10 mouse cellular contexts compared by ENCODE assay signal in genomic region chr7:118703144-118703561, GRCm38 (mm10). TPM values are rescaled to one million over a fixed set of nuclear protein-coding genes. Genes with fewer than 3 reads are reported as not detected.
DNase-seq lines count a peak whose midpoint lies in the region; ATAC-seq and TF ChIP-seq lines count a peak whose summit lies in the region.
"Had no signal": no experiment of that assay in that cellular context is flagged by ENCODE, and none has a peak within 500 bp of the region (broad histone marks: within the 10 kb centered on the region; RNA-seq: fewer than 3 reads in every experiment).

No protein-coding gene starts in this region.

- no peaks in the 10 kb centered on the region for H3K9me3 ChIP-seq in heart, embryonic 13.5 days
- no peaks in the 10 kb centered on the region for H3K9me3 ChIP-seq in lung, postnatal 0 days (ENCODE audit: low read length)

- 85% methylated on average over 15 of the region's 15 CpGs for WGBS in heart, embryonic 13.5 days
- 51% methylated on average over 15 of the region's 15 CpGs for WGBS in lung, postnatal 0 days

- TF ChIP-seq EP300 in lung, postnatal 0 days (IDR thresholded peaks at IDR 0.05), result peak; percentile 98

- peaks cover 29% of the 10 kb centered on the region for H3K4me1 ChIP-seq in heart, embryonic 13.5 days
- H3K4me1 ChIP-seq in lung, postnatal 0 days (ENCODE audit: insufficient read depth, low read depth, low read length), result peaks cover 18% of the 10 kb centered on the region; the same call in 1 of the 2 replicates

- H3K4me3 ChIP-seq in heart, embryonic 13.5 days, result no peak overlapping the region
- no peak overlapping the region; the same call in 1 of the 2 replicates for H3K4me3 ChIP-seq in lung, postnatal 0 days (ENCODE audit: low read depth, low read length)

- ATAC-seq in heart, embryonic 13.5 days (ENCODE audit: extremely low read depth, insufficient number of reproducible peaks, low FRiP score, low TSS enrichment), result no peak
- peak; percentile 59 for ATAC-seq in lung, postnatal 0 days

- no peaks in the 10 kb centered on the region for H3K27me3 ChIP-seq in heart, embryonic 13.5 days (replicated peaks)
- no peaks in the 10 kb centered on the region for H3K27me3 ChIP-seq in lung, postnatal 0 days (replicated peaks; ENCODE audit: insufficient read depth, low read length)

- H3K4me2 ChIP-seq in heart, embryonic 13.5 days, result peak overlapping the region; percentile 91; the same call in 1 of the 2 replicates
- H3K4me2 ChIP-seq in lung, postnatal 0 days (replicated peaks; ENCODE audit: low read depth, low read length), result peak overlapping the region; percentile 81

- TF ChIP-seq CTCF in lung, postnatal 0 days (IDR thresholded peaks at IDR 0.05), result no peak

- no peak overlapping the region for H3K27ac ChIP-seq in heart, embryonic 13.5 days (replicated peaks)
- peak overlapping the region; percentile 93 for H3K27ac ChIP-seq in lung, postnatal 0 days (ENCODE audit: low read length)
- H3K27ac ChIP-seq: kidney, postnatal 0 days had no signal

- H3K36me3 ChIP-seq in heart, embryonic 13.5 days, result peaks cover 28% of the 10 kb centered on the region
- peaks cover 3% of the 10 kb centered on the region; the same call in 1 of the 2 replicates for H3K36me3 ChIP-seq in lung, postnatal 0 days (ENCODE audit: insufficient read depth, low read length)

- DNase-seq in heart, adult 8-10 months (ENCODE audit: low spot score), result no peak
- DNase-seq in urinary bladder, postnatal 14 days (ENCODE audit: low spot score), result peak; percentile 24
- no peak for DNase-seq in urinary bladder, postnatal 25 days (ENCODE audit: low spot score)
- DNase-seq in lung, postnatal 0 days (ENCODE audit: low spot score), result peak; percentile 92
- no peak for DNase-seq in embryo, embryonic 11 days
- DNase-seq in frontal cortex, adult 2 months (ENCODE audit: extremely low spot score in 1 of 2, low spot score in 1 of 2), result no peak
- no peak for DNase-seq in cerebellum, postnatal 10 days
- DNase-seq: thymus, postnatal 25 days had no signal

- H3K9ac ChIP-seq in heart, embryonic 13.5 days, result no peak overlapping the region
- H3K9ac ChIP-seq in lung, postnatal 0 days (replicated peaks; ENCODE audit: low read depth), result no peak overlapping the region

RNA-seq across cellular contexts. Expression of gene Gde1, which starts 2.4 kb away (rescaled TPM):
- 76.1 and 79.0 TPM in 2 replicates for polyA plus RNA-seq in heart, embryonic 13.5 days (2015; fragmentation: Nextera tagmentation; extraction: Ambion mirVana)
- total RNA-seq in heart, adult 8-10 months (2022), result 10 to 100 TPM; 26.4 to 33.6 (median 31.1) TPM
- polyA plus RNA-seq in lung, postnatal 0 days (2015; fragmentation: Nextera tagmentation; extraction: Ambion mirVana), result 382 and 481 TPM in 2 replicates
- 371 and 372 TPM in 2 replicates for polyA plus RNA-seq in frontal cortex, adult 2 months (2012; rRNA removed)

RNA-seq across cellular contexts. Expression of gene Ccp110, which starts 9.2 kb away (rescaled TPM):
- polyA plus RNA-seq in heart, embryonic 13.5 days (2015; fragmentation: Nextera tagmentation; extraction: Ambion mirVana), result 6.4 and 6.8 TPM in 2 replicates
- 1 to 10 TPM; 1.2 to 1.9 (median 1.7) TPM for total RNA-seq in heart, adult 8-10 months (2022)
- 8.4 and 8.8 TPM in 2 replicates for polyA plus RNA-seq in lung, postnatal 0 days (2015; fragmentation: Nextera tagmentation; extraction: Ambion mirVana)
- 41.8 and 44.2 TPM in 2 replicates for polyA plus RNA-seq in frontal cortex, adult 2 months (2012; rRNA removed)

RNA-seq across cellular contexts. Expression of gene Vps35l, which starts 36.9 kb away (rescaled TPM):
- polyA plus RNA-seq in heart, embryonic 13.5 days (2015; fragmentation: Nextera tagmentation; extraction: Ambion mirVana), result 46.3 and 49.5 TPM in 2 replicates
- total RNA-seq in heart, adult 8-10 months (2022), result 10 to 100 TPM; 22.0 to 27.0 (median 26.2) TPM
- 44.0 and 45.0 TPM in 2 replicates for polyA plus RNA-seq in lung, postnatal 0 days (2015; fragmentation: Nextera tagmentation; extraction: Ambion mirVana)
- 67.2 and 68.8 TPM in 2 replicates for polyA plus RNA-seq in frontal cortex, adult 2 months (2012; rRNA removed)

Comparison
In these comparisons a context has a peak if more than half of its experiments do, and no peak if none do; other contexts are left out.
1. DNase-seq: peak in urinary bladder, postnatal 14 days (single experiment) and lung, postnatal 0 days (single experiment); none in heart, adult 8-10 months (single experiment), urinary bladder, postnatal 25 days (single experiment), embryo, embryonic 11 days (single experiment), frontal cortex, adult 2 months (0 of 2) and cerebellum, postnatal 10 days (0 of 2).